Mouse (Mus musculus): ENCODE data around the gene Hyal6. TPM values are rescaled to one million over a fixed set of nuclear protein-coding genes. Genes with fewer than 3 reads are reported as not detected.

The Hyal6 gene
- polyA plus RNA-seq (2015; fragmentation: Nextera tagmentation; extraction: Ambion mirVana): not detected in 2 replicates

DNA sequence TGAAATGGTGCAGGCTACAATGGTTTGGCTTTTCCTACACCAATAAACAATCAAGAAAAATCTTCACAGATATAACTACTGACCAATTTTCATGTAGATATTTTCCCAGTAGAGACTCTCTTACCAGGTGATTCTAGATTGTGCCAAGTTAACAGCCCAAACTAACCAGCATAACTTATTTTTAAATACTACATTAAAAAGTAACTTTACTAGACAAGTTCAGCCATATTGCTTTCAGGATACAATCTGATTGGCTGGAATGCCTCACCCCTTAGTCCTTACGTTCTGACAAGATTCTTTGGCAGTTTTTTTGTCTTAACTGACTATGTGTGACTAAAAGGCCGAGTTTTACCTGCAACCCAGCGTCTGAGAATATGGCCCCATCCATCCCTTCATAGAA is at the start of gene Hyal6:
Hyal6 (plus strand) TSS at position 301 of the 400 bp plus-strand sequence.
- Histone ChIP-seq H3K4me1 (no peaks in the 10 kb centered on the region), H3K27ac (no peak within 1 kb of the TSS), H3K27me3 (no peaks in the 10 kb centered on the region), H3K4me2 (no peak within 1 kb of the TSS), H3K9me3 (no peaks in the 10 kb centered on the region), H3K4me3 (no peak within 1 kb of the TSS), H3K9ac (no peak within 1 kb of the TSS), H3K36me3 (no peaks in the 10 kb centered on the region)
- 76% methylated on average over 3 of the region's 3 CpGs for WGBS
- no peak for ATAC-seq (ENCODE audit: borderline replicate concordance, extremely low read depth, low FRiP score, low TSS enrichment)

GRCm38 (mm10) chr6:24687871-24688270 is 45.2 kb upstream of the Hyal6 start:
- no peak for ATAC-seq (ENCODE audit: borderline replicate concordance, extremely low read depth, low FRiP score, low TSS enrichment)
- Histone ChIP-seq H3K4me3 (no peak overlapping the region), H3K36me3 (no peaks in the 10 kb centered on the region), H3K9me3 (no peaks in the 10 kb centered on the region), H3K27ac (no peak overlapping the region), H3K4me1 (no peaks in the 10 kb centered on the region), H3K27me3 (no peaks in the 10 kb centered on the region), H3K9ac (no peak overlapping the region), H3K4me2 (no peak overlapping the region)
- WGBS: 53% methylated on average over 1 of the region's 1 CpGs

GRCm38 (mm10) chr6:24694455-24695410 is 38.3 kb upstream of the Hyal6 start:
- no peaks in the 10 kb centered on the region for H3K9me3 ChIP-seq
- no peaks in the 10 kb centered on the region for H3K4me1 ChIP-seq
- no peak overlapping the region for H3K4me2 ChIP-seq
- 72% methylated on average over 11 of the region's 11 CpGs for WGBS
- H3K9ac ChIP-seq: no peak overlapping the region
- no peak overlapping the region for H3K4me3 ChIP-seq
- H3K27ac ChIP-seq: no peak overlapping the region
- H3K27me3 ChIP-seq: no peaks in the 10 kb centered on the region
- no peaks in the 10 kb centered on the region for H3K36me3 ChIP-seq
- ATAC-seq (ENCODE audit: borderline replicate concordance, extremely low read depth, low FRiP score, low TSS enrichment): no peak

DNA sequence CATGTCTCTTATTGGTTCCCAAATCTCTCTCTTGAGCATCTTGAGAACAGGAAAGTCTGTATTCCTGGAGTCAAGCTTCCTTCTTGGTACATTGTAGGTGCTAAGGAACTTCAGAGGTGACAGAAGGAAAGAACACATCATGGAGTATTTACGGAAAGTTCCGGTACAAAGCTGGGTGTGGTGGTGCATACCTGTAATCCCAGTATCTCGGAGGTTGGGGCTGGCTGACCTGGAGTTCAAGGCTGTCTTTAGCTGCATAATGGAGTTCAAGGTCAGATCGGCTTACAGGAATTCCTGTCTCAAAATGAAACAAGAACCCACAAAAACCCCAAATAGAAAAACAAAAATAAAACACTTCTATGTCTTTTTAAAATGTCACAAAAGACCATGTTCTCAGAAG is 36.9 kb upstream of the Hyal6 start:
- Histone ChIP-seq H3K27ac (no peak overlapping the region), H3K36me3 (no peaks in the 10 kb centered on the region), H3K4me2 (no peak overlapping the region), H3K9ac (no peak overlapping the region), H3K9me3 (no peaks in the 10 kb centered on the region), H3K4me1 (no peaks in the 10 kb centered on the region), H3K27me3 (no peaks in the 10 kb centered on the region), H3K4me3 (no peak overlapping the region)
- 81% methylated on average over 4 of the region's 4 CpGs for WGBS
- ATAC-seq (ENCODE audit: borderline replicate concordance, extremely low read depth, low FRiP score, low TSS enrichment): no peak

GRCm38 (mm10) chr6:24697216-24697615 is 35.8 kb upstream of the Hyal6 start:
- no peaks in the 10 kb centered on the region for H3K9me3 ChIP-seq

GRCm38 (mm10) chr6:24707090-24707489 is 26.0 kb upstream of the Hyal6 start:
- Histone ChIP-seq H3K4me2 (no peak overlapping the region), H3K9me3 (no peaks in the 10 kb centered on the region), H3K4me1 (no peaks in the 10 kb centered on the region), H3K4me3 (no peak overlapping the region), H3K9ac (no peak overlapping the region), H3K36me3 (no peaks in the 10 kb centered on the region), H3K27ac (no peak overlapping the region), H3K27me3 (no peaks in the 10 kb centered on the region)
- 70% methylated on average over 5 of the region's 5 CpGs for WGBS
- ATAC-seq (ENCODE audit: borderline replicate concordance, extremely low read depth, low FRiP score, low TSS enrichment): no peak

More at GRCm38 (mm10) chr6:24697216-24697615, 35.8 kb upstream of the Hyal6 start:
- H3K4me3 ChIP-seq: no peak overlapping the region
- no peaks in the 10 kb centered on the region for H3K36me3 ChIP-seq
- H3K9ac ChIP-seq: no peak overlapping the region
- H3K27me3 ChIP-seq: no peaks in the 10 kb centered on the region
- no peak overlapping the region for H3K4me2 ChIP-seq
- 77% methylated on average over 5 of the region's 5 CpGs for WGBS
- no peaks in the 10 kb centered on the region for H3K4me1 ChIP-seq
- ATAC-seq (ENCODE audit: borderline replicate concordance, extremely low read depth, low FRiP score, low TSS enrichment): no peak
- no peak overlapping the region for H3K27ac ChIP-seq

- WGBS: 45% methylated on average over 2 of the region's 2 CpGs
- H3K36me3 ChIP-seq: no peaks in the 10 kb centered on the region
- no peaks in the 10 kb centered on the region for H3K27me3 ChIP-seq
- H3K27ac ChIP-seq: no peak overlapping the region
- no peak overlapping the region for H3K4me2 ChIP-seq
- no peak for ATAC-seq (ENCODE audit: borderline replicate concordance, extremely low read depth, low FRiP score, low TSS enrichment)
- H3K9ac ChIP-seq: no peak overlapping the region
- H3K4me3 ChIP-seq: no peak overlapping the region
- H3K9me3 ChIP-seq: no peaks in the 10 kb centered on the region
- no peaks in the 10 kb centered on the region for H3K4me1 ChIP-seq
Measured at GRCm38 (mm10) chr6:24707499-24707898, 25.5 kb upstream of the Hyal6 start.

DNA sequence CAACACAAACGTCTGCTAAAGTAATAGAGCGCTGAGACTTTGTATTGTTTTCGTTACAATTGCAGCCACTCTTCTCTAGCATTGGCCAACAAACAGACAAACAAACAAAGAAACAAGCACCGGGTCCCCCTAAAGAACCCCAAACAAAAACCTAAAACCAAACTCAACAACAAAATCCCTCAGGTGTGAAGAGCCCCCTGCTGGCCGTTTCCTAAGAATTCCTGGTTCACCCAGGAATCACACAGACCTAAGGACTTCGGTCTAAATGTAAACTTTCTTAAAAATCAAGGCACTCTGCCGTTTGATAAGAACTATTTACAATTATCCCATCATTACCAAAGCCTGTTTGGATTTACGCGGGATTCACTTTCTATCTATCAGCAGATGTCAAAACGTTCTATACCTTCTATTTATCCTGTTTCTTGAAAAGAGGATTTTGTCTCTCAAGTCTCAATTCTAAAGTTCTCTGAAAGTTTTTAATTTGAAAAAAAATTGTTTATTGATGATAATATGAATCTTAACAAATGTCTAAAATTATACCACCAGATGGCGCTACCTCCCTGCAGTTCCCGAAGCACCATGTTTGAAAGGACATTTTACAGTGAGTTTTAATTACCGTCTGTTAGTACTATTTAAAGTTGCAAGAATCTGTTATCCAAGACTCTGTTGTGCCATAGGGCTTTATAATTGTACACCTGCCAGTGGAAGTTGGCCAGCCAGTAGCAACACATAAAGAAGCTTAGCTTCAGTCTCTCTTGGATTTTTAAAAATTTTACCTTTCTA is 11.5 kb upstream of the Hyal6 start:
- 23% methylated on average over 13 of the region's 13 CpGs for WGBS
- no peak overlapping the region for H3K4me2 ChIP-seq
- H3K9ac ChIP-seq: no peak overlapping the region
- H3K36me3 ChIP-seq: no peaks in the 10 kb centered on the region
- no peak overlapping the region for H3K27ac ChIP-seq
- H3K27me3 ChIP-seq: no peaks in the 10 kb centered on the region
- no peaks in the 10 kb centered on the region for H3K4me1 ChIP-seq
- H3K4me3 ChIP-seq: no peak overlapping the region
- no peaks in the 10 kb centered on the region for H3K9me3 ChIP-seq
- ATAC-seq (ENCODE audit: borderline replicate concordance, extremely low read depth, low FRiP score, low TSS enrichment): no peak

GRCm38 (mm10) chr6:24728130-24728529 is 4.9 kb upstream of the Hyal6 start:
- H3K27me3 ChIP-seq: no peaks in the 10 kb centered on the region
- no peak overlapping the region for H3K4me2 ChIP-seq
- no peaks in the 10 kb centered on the region for H3K9me3 ChIP-seq
- 41% methylated on average over 1 of the region's 1 CpGs for WGBS
- no peak overlapping the region for H3K4me3 ChIP-seq
- H3K27ac ChIP-seq: no peak overlapping the region
- H3K36me3 ChIP-seq: no peaks in the 10 kb centered on the region
- no peak overlapping the region for H3K9ac ChIP-seq
- no peaks in the 10 kb centered on the region for H3K4me1 ChIP-seq
- ATAC-seq (ENCODE audit: borderline replicate concordance, extremely low read depth, low FRiP score, low TSS enrichment): no peak

- WGBS: 76% methylated on average over 6 of the region's 6 CpGs
- H3K9me3 ChIP-seq: no peaks in the 10 kb centered on the region
Measured at GRCm38 (mm10) chr6:24734565-24734964, 1.5 kb downstream of the Hyal6 start.

GRCm38 (mm10) chr6:24748029-24748428 is 15.0 kb downstream of the Hyal6 start, which contains the start of gene Hyal4:
Hyal4 (plus strand) TSS chr6:24748329.
- no peak for ATAC-seq (ENCODE audit: borderline replicate concordance, extremely low read depth, low FRiP score, low TSS enrichment)
- WGBS: 82% methylated on average over 4 of the region's 4 CpGs
- Histone ChIP-seq H3K4me1 (no peaks in the 10 kb centered on the region), H3K9ac (no peak within 1 kb of the TSS), H3K27me3 (no peaks in the 10 kb centered on the region), H3K4me3 (no peak within 1 kb of the TSS), H3K36me3 (no peaks in the 10 kb centered on the region), H3K27ac (no peak within 1 kb of the TSS), H3K9me3 (no peaks in the 10 kb centered on the region), H3K4me2 (no peak within 1 kb of the TSS)

More at GRCm38 (mm10) chr6:24734565-24734964, 1.5 kb downstream of the Hyal6 start:
- no peak for ATAC-seq (ENCODE audit: borderline replicate concordance, extremely low read depth, low FRiP score, low TSS enrichment)
- no peaks in the 10 kb centered on the region for H3K4me1 ChIP-seq
- no peak overlapping the region for H3K4me2 ChIP-seq
- no peak overlapping the region for H3K4me3 ChIP-seq
- H3K27me3 ChIP-seq: no peaks in the 10 kb centered on the region
- no peak overlapping the region for H3K9ac ChIP-seq
- H3K36me3 ChIP-seq: no peaks in the 10 kb centered on the region
- no peak overlapping the region for H3K27ac ChIP-seq

DNA sequence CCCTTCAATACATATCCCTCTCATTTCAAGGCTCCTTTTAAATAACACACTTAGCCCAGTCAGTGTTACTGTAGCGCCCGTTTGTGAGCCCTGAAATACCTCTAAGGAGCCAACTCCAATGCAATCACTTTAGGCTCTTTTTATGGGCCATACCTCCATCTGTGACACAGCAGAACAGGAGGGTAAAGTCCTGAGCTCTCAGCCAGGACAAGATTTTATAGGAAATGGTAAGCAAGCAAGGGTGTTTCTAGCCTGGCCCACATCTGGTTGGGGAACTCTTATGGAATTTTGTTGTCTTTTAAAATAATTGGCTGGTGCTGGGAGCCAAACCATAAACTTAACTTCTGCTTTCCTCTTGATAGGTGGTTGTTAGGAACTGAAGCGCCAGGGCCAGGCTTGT is 26.2 kb downstream of the Hyal6 start:
- 80% methylated on average over 3 of the region's 3 CpGs for WGBS
- Histone ChIP-seq H3K27ac (no peak overlapping the region), H3K9me3 (no peaks in the 10 kb centered on the region), H3K4me1 (no peaks in the 10 kb centered on the region), H3K4me2 (no peak overlapping the region), H3K27me3 (no peaks in the 10 kb centered on the region), H3K9ac (no peak overlapping the region), H3K4me3 (no peak overlapping the region), H3K36me3 (no peaks in the 10 kb centered on the region)
- no peak for ATAC-seq (ENCODE audit: borderline replicate concordance, extremely low read depth, low FRiP score, low TSS enrichment)

Measured in lung, embryonic 15.5 days (tissue).